Mouse (Mus musculus): Measurements from ENCODE around the gene Htr1d.
A peak's percentile ranks its signal among the peaks of the same experiment; 100 is the strongest.

Htr1d gene

DNA sequence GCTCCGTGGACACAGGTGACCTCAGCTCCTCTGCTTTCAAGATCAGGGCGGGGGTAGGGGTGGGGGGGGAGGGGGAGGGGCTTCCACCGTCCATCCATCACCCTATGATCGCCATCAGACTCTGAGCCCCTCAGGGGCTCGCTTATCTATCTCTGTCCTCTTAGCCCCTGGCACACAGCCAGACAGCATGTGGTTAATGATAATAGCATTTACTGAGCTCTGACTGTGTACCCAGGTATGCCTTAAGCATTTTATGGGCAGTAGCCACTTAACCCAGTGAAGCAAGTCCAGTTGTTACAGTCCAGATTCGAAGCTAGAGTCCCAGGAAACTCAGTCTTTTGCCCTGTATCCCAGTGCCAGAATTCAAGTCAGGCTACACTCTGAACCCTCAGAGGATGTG, 28.2 kb downstream of the Htr1d start:
- no peak for DNase-seq (ENCODE audit: extremely low spot score, low spot score)

DNA sequence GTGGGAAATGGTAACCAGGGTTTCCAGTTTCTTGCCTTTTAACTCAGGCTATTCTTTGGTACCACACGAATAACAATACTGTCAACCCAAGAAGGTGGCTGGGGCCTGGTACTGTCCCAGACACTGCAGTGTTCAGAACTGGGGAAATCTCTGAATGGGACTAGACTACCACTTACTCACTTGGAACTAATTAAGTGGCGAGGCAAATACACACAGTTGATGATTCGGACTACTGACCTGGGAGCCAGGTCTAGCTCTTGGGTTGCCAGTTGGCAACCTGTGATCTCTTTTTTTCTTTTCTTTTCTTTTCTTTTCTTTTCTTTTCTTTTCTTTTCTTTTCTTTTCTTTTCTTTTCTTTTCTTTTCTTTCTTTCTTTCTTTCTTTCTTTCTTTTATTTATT, 29.0 kb downstream of the Htr1d start:
- no peak for DNase-seq (ENCODE audit: extremely low spot score, low spot score)

DNA sequence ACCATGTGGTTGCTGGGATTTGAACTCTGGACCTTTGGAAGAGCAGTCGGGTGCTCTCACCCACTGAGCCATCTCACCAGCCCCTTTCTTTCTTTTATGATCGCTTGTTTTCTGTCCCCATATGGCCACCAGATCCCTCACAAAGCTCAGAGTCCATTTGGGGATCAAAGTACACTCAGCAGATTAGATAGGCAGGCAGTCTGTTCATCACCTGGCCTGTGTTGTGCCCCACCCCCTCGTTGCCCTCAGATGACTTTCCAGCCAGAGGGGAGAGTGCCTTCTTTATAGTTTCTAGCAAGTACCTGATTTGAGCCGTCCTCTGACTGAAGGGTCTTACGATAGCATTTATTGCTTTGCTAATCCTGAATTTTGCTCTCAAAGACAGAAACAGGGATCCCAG, 29.5 kb downstream of the Htr1d start:
- DNase-seq (ENCODE audit: extremely low spot score, low spot score) = no peak

DNA sequence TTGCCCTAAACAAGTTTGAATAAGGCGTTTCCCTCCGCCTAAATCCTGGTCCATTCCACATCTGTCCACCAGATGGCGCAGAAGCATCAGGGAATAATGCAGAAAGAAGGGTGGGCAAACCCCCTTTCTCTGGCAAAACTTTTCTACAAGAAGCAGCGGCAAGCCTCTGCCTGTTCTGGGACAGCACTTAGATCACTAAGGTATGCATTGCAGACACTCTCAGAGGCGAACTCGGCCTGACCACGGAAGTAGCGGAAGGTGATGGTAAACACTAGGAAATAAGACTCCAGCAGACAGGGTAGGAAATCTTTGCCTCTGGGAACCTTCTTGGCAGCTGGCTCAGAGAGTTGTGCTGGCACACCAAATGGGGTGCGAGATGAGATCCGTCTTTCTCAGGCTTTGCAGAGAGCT, 31.5 kb downstream of the Htr1d start:
- peak; percentile 95 for DNase-seq (ENCODE audit: extremely low spot score, low spot score)

DNA sequence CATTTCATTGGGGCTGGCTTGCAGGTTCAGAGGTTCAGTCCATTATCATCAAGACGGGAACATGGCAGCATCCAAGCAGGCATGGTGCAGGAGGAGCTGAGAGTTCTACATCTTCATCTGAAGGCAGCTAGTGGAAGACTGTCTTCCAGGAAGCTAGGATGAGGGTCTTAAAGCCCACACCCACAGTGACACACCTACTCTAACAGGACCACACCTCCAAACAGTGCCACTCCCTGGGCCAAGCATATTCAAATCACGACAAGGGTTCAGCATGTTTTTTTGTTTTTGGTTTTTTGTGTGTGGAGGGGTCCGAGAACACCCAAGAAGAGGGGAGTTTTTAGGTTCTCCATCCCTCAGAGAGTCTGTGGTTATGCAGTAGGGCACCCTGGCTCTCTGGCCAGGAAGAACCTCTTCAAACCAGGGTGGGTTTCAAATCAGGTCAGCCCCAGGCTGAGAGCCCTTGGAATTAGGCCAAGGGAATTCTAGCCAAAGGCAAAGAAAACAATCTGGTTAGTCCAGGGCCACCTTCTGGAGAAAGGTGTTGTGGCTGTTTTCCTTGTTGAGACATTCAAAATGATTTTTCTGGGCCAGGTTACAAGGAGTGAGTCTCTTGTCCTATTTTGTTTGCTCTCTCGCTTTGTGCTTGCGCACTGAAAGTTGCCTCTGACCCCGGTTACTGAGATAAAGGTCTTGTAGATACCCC, 33.3 kb downstream of the Htr1d start:
- DNase-seq (ENCODE audit: extremely low spot score, low spot score) = no peak

DNA sequence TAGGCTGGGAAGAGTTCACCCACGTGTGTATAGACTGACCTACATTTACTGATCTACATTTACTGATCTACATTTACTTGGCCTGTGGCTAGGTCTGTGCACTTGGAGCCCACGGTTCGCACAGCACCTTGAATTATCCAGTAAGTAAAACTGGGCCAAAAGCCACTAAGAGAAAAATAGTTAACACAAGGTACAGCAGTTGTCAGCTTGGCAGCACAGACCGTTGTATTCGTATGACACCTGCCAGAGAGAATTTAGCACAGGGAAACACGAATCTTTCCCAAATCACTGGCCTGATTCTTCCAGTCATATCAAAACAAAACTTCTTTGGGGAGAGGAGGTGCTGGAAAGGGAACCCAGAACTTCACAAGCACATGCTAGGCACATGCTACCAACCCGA, 35.0 kb downstream of the Htr1d start:
- DNase-seq (ENCODE audit: extremely low spot score, low spot score) = no peak

DNA sequence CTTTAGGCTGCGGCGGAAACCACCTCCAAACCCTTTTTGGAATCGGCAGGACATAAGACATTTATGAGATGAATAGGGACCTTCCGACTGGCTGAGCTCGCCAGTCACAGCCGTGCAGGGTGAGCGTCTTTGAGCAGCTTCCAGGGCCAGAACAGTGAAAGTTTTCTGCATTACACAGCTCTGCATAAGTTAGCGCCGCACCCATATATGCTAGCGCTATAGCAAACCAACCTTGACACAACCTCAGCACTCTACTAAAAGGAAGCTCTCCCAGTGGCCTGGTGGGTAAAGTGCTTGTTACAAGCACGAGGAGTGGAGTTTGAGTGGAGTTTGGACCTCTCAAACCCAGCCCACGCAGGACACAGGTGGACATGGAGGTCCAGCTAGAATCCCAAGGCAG, 35.9 kb downstream of the Htr1d start:
- DNase-seq (ENCODE audit: extremely low spot score, low spot score) = no peak

DNA sequence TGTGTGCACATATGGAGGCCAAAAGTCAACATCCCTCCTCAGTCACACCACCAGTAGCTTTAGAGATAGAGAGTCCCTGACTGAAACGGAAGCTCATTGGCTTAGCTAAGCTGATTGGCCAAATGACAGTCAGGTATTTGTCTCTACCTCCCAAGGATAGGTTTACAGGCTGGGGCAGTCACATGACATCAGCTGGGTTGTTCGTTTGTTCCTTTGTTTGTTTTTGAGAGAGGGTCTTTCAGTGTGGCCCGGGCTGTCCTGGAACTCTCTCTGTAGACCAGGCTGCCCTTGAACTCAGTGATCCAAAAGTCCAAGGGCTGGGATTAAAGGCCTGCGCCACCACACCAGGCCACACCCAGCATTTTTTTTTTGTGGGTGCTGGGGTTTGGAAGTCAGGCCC, 37.9 kb downstream of the Htr1d start:
- no peak for DNase-seq (ENCODE audit: extremely low spot score, low spot score)

DNA sequence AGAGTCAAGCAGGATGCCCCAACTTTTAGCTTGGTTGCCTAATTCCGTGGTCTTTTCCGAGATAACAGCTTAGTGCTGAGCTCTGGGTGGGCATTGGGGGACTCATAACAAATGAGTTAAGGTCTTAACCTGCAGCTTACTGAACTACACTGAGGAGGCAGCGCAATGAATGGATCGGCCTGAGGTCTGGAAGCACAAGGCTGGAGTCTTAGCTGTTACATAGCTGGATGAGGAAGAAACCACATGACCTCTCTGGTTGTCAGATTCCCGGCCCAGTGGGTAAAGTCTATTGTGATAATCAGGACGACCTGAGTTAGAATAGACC, 38.4 kb downstream of the Htr1d start:
- DNase-seq (ENCODE audit: extremely low spot score, low spot score) = no peak

DNA sequence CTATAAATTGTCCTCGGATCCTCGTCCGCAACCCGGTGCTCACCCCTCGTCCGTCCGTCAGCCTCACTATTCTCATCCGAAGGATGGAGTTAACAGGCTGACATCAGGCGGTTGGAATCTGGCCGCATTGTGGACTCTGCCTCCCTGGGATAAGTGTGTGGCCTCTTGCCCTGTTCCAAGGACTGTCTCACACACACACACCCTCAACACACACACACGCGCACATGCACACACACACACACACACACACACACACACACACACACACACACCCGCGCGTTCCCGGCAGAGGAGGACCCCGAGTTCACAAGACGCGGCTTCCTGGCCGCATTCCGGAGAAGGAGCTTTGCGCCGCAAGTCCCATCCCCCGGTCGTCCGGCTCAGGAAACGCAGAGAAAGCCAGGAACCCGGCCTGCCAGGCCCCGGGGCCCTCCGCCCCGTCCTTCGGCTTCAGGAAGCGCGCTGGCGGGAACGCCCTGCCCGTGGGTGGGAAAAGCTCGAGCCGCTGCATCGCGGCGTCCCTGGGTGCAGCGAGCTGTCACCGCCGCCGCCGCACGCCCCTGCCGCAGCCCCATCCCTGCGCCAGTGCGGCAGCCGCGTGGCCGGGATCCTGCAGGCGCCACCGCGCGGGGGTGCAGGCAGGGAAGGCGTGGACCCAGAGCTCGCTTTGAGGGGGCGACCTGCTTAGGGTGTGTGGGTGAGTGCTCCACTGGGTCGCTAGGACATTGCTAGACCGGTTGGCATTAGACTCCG, 38.9 kb downstream of the Htr1d start, which contains the start of gene 6030445D17Rik:
Gene 6030445D17Rik (plus strand): TSS at position 165 of the 753 bp plus-strand sequence.
- peak; percentile 81 for DNase-seq (ENCODE audit: extremely low spot score, low spot score)

DNA sequence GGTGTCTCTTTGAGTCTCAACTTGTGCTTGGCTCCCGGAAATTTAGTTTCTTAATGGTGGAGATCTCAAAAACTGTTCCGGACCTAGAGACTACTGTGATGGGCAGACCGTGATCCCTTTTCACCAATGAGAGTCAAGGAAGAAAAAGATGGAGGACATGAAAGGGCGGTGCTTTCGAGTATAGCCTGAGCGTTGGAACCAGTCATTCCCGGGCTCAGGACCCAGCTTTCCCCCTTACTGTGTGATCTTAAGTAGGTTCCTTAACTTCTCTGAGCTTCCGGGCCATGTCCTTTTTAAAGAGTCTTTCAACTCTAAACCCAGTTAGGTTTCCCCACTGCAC, 39.5 kb downstream of the Htr1d start:
- DNase-seq (ENCODE audit: extremely low spot score, low spot score) = no peak

DNA sequence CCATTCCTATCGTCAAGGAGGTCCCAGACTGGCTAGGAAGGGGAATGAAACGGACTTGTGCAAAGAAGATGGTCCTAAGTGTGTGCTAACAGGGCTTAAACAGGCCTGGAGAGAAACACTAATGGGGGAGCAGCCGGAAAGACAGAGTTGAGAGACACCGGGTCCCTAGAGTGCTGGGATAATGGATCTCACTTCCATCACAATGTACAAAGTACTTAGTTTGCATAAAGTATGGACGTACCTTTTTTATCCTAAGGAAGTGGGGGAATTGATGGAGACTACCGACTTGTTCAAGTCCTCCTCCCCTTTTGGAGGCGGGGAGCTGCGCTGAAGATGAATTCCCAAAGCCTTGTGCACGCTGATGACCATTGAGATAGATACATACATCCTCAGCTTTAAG, 40.1 kb downstream of the Htr1d start:
- no peak for DNase-seq (ENCODE audit: extremely low spot score, low spot score)

DNA sequence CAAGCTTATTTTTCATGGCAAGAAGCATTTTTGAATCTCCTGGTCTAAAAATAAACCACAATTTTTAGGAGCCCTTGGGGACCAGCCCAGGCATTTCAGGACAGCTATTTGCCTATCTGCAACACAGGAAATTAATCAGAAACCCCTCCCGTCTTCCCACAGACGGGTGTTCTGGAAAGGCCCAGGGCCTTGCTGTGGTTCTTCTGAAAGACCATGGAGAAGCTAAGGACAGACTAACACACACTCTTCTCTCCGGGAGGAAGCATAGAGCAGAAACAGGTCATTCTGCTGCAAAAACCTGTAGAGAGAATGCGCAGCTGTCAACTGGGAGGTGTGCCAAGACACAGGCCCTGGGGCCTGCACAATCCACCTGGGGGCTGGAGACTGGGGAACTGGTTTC, 42.9 kb downstream of the Htr1d start:
- no peak for DNase-seq (ENCODE audit: extremely low spot score, low spot score)

DNA sequence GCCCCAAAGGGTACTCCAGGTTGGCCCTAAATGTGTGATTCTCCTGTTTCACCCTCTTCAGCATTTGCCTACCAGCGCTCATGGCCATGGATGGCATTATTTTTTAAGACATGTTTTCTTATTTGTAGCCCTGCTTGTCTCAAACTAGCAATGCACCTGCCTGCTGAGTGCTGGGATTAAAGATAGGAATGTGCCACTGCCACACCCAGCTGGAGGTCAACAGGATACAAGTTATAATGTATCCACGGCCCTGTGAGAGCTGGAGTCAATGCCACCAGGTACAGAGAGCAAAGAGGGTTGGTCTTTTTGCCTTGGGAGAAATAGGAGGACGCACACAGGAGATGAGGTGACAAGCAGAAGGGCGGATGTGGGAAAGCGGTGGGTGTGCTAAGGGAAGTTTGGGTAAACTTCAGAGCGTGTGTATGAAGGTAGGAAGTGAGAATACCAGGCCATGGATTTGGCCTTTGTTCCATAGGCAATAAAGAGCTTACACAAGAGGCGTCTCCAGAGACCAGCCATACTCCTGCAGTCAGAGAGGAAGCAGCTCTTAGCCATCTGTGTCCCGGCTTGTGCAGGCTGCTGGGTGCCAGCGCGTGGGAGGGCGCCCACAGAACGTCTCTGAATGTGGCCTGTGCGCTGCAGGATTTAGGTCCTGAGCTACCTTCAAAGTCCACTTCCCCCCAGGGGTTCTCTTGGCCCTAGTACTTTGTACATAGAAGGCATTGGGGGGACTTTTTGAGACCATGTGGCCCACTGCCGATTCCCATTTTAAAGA, 45.4 kb downstream of the Htr1d start:
- DNase-seq (ENCODE audit: extremely low spot score, low spot score) = no peak

DNA sequence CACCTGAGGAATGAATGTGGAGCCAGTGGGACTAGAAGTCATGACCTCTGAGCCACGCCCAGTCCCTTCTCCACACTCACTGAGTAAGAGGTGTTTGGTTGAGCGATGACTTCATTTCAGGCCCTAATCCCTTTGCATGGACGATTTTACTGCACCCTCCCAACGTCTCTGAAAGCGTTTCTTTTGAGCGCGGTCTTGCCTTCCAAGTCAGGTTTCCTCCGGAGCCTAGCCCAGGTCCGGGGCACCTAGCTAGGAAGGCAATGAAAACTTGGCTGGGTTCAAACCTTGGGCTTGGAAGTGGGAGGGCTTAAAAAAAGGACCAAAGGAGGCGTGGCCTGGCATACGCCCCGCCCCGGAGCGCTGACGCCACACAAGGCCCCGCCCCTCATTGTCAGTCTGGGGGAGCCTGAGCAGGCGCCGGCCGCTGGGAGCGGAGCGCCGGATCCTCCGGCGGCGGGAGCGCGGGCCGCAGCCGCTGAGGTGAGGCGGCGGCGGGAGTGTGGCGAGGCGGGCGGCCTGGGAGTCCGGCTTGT, 46.1 kb downstream of the Htr1d start, which contains the start of gene Luzp1:
Gene Luzp1 (plus strand): TSS at position 391 of the 533 bp plus-strand sequence.
- peak; percentile 95 for DNase-seq (ENCODE audit: extremely low spot score, low spot score)

DNA sequence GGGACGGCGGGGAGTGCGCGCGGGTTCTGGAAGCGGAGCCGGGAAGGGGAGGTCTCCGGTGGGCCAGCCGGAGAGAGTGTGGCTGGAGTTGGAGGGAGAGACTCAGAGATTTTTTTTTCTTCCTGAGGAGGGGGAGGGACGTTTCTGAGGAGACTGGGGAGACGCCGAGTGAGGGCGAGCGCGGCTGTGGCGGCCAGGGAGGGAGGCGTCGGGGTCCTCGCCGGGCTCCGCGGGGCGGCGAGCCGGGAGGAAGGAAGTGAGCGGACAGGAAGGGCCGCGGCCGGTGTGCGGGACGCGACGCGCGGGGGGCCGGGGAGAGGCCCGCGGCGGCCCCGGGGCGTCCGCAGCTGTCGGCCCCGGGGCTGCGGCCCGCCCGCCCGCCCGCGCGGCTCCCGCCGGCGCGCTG, 46.6 kb downstream of the Htr1d start:
- no peak for DNase-seq (ENCODE audit: extremely low spot score, low spot score)

DNA sequence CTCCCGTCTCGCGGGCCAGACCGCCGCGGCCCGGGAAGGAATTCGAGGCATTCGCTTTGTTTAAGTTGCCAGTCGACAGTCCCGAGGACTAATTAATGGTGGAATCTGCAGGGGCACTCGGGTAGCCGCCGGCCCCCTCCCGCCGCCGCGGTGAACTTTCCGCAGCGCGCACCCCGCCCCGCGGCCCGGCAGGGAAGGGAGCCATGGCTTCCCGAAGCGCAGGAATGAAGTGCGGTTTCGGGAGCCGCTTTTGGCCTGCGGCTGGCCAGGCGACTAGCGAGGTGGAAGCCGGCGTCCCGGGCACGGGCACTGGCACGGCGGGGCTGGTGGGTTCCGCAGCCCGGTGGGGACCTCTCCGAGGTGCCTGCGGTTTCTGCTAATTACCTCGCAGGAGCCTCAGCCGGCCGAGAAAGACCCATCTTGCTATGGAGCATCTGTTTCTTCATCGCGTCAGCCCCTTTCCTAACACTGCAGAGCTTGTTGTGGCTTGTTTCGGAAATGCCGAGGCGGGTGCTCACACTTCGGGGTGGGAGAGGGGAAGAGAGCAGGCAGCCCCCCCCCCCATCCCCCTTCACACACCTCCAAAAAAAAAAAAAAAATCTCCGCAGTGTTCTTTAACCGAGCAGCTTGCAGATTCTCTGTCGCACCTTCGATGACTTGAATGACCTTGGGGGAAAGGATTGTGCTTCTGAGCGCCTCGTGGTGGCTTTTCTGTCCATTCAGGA, 47.2 kb downstream of the Htr1d start:
- DNase-seq (ENCODE audit: extremely low spot score, low spot score) = peak; percentile 80

DNA sequence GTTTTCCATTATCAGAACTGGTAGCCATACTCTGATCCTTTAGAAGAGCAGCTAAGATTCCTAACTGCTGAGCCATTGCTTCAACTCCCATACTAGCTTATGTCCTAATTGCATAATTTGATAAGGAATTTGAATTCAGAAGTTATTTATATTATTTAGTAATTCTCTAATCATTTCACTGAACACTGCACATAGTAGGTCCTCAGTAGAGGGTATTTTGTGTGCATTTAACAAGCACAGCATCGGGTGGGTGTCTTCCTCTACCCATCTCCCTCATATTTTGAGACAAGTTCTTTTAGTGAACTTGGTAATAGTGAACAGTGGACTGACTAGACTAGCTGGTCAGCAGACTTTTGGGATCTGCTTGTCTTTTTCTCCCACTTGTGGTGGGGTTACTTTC, 53.4 kb downstream of the Htr1d start:
- no peak for DNase-seq (ENCODE audit: extremely low spot score, low spot score)

DNA sequence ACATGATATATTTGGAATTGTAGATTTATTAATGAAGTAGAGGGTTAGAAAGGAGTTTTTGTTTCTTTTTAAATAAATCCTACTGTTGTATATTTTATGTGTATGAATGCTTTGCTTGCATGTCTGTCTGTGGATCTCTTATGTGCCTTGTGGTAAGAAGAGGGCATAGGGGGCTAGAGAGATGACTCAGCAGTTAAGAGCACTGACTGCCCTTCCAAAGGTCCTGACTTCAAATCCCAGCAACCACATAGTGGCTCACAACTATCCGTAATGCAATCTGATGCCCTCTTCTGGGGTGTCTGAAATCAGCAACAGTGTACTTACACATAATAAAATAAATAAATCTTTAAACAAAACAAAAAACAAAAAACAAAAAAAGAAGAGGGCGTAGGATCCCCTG, 63.2 kb downstream of the Htr1d start:
- DNase-seq (ENCODE audit: extremely low spot score, low spot score) = no peak

Data from neural tube, embryonic 10.5 days (tissue).